Mouse (Mus musculus) neural tube, embryonic 14.5 days (tissue): ENCODE data around the gene Kcnk12. TPM values are rescaled to one million over a fixed set of nuclear protein-coding genes. Genes with fewer than 3 reads are reported as not detected.

Source experiments
- ATAC-seq: fragments of 200-750 bp; cut with Nextera tagmentation; 2 replicates; pipeline ENCODE4 v1.8.0; 2017; ENCODE audit warnings: low read depth, mild to moderate bottlenecking, moderate TSS enrichment, moderate library complexity
- H3K27ac ChIP-seq: fragments of 300-500 bp; sonication (generic); 2 replicates; pipeline ENCODE4 v1.5.1; 2014; ENCODE audit warnings: low read depth, mild to moderate bottlenecking, control low read depth, low read length, moderate library complexity, mixed read lengths
- H3K27me3 ChIP-seq: fragments of 300-500 bp; sonication (generic); 2 replicates; pipeline ENCODE4 v1.6.1; 2014; ENCODE audit warnings: low read length; ENCODE audit not compliant: control insufficient read depth, insufficient read depth
- H3K36me3 ChIP-seq: fragments of 300-500 bp; sonication (generic); 2 replicates; pipeline ENCODE4 v1.6.1; 2014; ENCODE audit warnings: low read length, mixed read lengths; ENCODE audit not compliant: control insufficient read depth, insufficient read depth
- H3K4me1 ChIP-seq: fragments of 300-500 bp; sonication (generic); 2 replicates; pipeline ENCODE4 v1.6.1; 2014; ENCODE audit warnings: low read length; ENCODE audit not compliant: control insufficient read depth, insufficient read depth
- H3K4me2 ChIP-seq: fragments of 300-500 bp; sonication (generic); 2 replicates; pipeline ENCODE4 v1.6.1; 2014; ENCODE audit warnings: mild to moderate bottlenecking, low read depth, low read length, control low read depth
- H3K4me3 ChIP-seq: fragments of 300-500 bp; sonication (generic); 2 replicates; pipeline ENCODE4 v1.5.1; 2014; ENCODE audit warnings: low read depth, low read length, control low read depth, mixed read lengths
- H3K9ac ChIP-seq: fragments of 300-500 bp; sonication (generic); replicated peaks from 2 replicates; pipeline ENCODE4 v1.6.1; 2014; ENCODE audit warnings: low read depth, mild to moderate bottlenecking, control low read depth, low read length, mixed read lengths
- H3K9me3 ChIP-seq: fragments of 300-500 bp; sonication (generic); 2 replicates; pipeline ENCODE4 v1.6.1; 2016; ENCODE audit warnings: low read length; ENCODE audit not compliant: control insufficient read depth
- WGBS: fragments of 180-500 bp; shearing (Covaris S2); extraction: QIAGEN DNeasy Blood & Tissue Kit; methylation state at CpG from one replicate; pipeline ENCODE4 v1.1.7; 2014; 5-methylcytosine and 5-hydroxymethylcytosine counted together
- polyA plus RNA-seq: library from polyadenylated mRNA; unstranded; fragments of >200 nt; fragmentation: Nextera tagmentation; extraction: Ambion mirVana; gene quantifications from 2 replicates; pipeline ENCODE4 v1.2.1, GENCODE M21; 2014

The Kcnk12 gene
- polyA plus RNA-seq, 1 experiment from 2014 or later, result 1.3 TPM

DNA sequence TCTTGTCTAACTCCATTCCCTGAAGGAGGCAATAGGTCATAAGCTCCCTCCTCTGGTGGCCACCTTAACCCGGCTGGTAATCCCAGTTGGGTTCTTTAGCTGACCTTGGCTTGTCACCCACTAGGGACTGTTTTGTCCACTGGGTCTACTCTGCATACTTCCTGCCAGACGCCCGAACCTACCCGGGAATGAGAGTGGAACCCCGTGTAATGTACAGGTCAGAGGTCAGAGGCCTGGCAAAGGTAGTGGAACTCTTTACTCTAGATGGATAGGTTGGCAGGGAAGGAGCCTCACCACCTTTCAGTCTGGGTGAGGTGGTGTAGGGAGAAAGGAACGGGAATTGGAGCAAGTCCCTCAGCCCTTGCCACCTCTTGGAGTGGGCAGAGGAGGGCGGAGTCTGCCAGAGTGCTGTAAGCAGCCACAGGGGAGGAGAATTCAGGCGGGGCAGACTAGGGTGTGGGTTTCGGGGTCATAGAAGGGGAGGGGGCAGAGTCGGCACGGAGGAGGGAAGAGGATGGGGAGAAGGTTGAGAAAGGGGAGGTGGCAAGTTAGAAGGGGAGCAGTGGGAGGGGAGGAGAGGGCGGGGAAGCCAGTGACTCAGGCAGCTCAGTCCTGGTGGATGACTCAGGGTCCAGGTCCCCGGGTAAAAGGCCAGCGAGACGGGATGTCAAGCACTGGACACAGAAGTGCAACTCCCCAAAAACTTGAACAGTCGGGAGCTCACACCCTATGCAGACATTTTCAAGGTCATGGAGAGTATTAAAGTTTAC, 98.6 kb downstream of the Kcnk12 start:
- no peak overlapping the region for H3K4me3 ChIP-seq
- no peaks in the 10 kb centered on the region for H3K27me3 ChIP-seq
- H3K36me3 ChIP-seq, result no peaks in the 10 kb centered on the region
- H3K9me3 ChIP-seq, result no peaks in the 10 kb centered on the region
- no peak overlapping the region for H3K9ac ChIP-seq
- H3K4me2 ChIP-seq, result no peak overlapping the region
- no peak for ATAC-seq
- H3K4me1 ChIP-seq, result no peaks in the 10 kb centered on the region
- WGBS, result 82% methylated on average over 16 of the region's 16 CpGs
- H3K27ac ChIP-seq, result no peak overlapping the region

DNA sequence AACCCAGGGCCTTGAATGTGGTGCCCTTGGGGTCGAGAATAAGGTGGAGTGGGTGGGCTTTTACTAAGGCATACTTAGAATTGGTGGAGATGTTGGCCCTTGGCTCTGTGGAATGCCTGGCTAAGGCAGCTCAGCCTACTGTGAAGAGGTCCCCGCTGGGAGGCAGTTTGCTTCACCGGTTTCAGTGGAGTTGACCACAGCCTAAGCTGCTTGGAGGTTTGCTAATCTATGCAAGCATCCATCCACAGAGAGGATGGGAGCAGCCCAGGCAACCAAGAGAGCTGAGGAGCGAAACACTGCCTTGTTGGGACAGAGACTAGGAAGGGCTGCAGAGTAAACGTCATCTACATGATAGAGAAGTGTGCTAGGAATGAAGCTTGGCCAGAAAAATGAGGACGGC, 101.0 kb downstream of the Kcnk12 start:
- no peaks in the 10 kb centered on the region for H3K27me3 ChIP-seq
- no peak overlapping the region for H3K27ac ChIP-seq
- H3K4me1 ChIP-seq, result no peaks in the 10 kb centered on the region
- peaks cover 5% of the 10 kb centered on the region; the same call in 1 of the 2 replicates for H3K36me3 ChIP-seq
- 93% methylated on average over 6 of the region's 6 CpGs for WGBS
- H3K9ac ChIP-seq, result no peak overlapping the region
- ATAC-seq, result no peak
- no peaks in the 10 kb centered on the region for H3K9me3 ChIP-seq
- H3K4me2 ChIP-seq, result no peak overlapping the region
- H3K4me3 ChIP-seq, result no peak overlapping the region

DNA sequence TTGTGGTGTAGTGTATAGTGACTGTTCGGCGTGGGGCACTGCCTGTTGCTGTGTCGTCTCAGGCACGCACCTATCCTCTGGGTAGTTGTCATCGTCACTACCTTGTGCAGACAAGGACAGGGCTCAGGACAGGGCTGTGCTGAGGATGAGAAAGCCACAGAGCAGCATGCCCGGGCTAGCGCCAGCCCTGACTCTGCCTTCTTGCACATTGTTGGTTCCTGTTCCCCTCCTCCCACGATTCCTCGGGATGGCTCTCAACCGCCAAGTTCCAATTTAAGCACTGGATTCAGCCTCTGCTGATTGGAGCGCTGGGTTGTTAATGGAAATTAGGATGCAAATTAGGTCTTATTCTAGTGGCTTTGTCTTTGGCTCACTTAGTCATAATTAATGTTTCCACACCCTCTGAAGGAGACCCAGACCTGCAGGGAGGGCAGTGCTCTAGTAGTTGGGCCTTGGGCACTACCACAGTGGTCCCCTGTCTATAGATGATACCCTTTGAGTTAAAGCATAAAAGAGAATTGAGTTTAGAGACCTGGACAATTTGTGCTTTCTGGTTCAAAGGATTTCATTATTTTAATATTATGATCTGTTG, 101.8 kb downstream of the Kcnk12 start:
- H3K9me3 ChIP-seq, result no peaks in the 10 kb centered on the region
- peaks cover 5% of the 10 kb centered on the region; the same call in 1 of the 2 replicates for H3K36me3 ChIP-seq
- H3K27ac ChIP-seq, result no peak overlapping the region
- H3K4me3 ChIP-seq, result no peak overlapping the region
- ATAC-seq, result no peak
- no peak overlapping the region for H3K4me2 ChIP-seq
- no peaks in the 10 kb centered on the region for H3K27me3 ChIP-seq
- 82% methylated on average over 11 of the region's 11 CpGs for WGBS
- no peaks in the 10 kb centered on the region for H3K4me1 ChIP-seq
- H3K9ac ChIP-seq, result no peak overlapping the region

Other genes starting within 250 kb of the Kcnk12 start
- gene Epcam, start 162.0 kb downstream of the Kcnk12 start, polyA plus RNA-seq, result 3.7 and 5.1 TPM in 2 replicates
- gene Msh2, start 125.7 kb downstream of the Kcnk12 start, polyA plus RNA-seq, result 37.8 and 50.1 TPM in 2 replicates
- gene Rpl36-ps4, start 123.0 kb upstream of the Kcnk12 start, polyA plus RNA-seq, result not detected in 2 replicates
- 28.1 and 34.5 TPM in 2 replicates for gene Msh6, start 177.1 kb upstream of the Kcnk12 start, polyA plus RNA-seq